Mouse (Mus musculus): Measurements from ENCODE around the gene Ankle2. TPM values are rescaled to one million over a fixed set of nuclear protein-coding genes. Genes with fewer than 3 reads are reported as not detected.

The Ankle2 gene
- 22.8 and 23.8 TPM in 2 replicates for polyA plus RNA-seq (2015; fragmentation: Nextera tagmentation; extraction: Ambion mirVana)

- ATAC-seq (ENCODE audit: low FRiP score) = peak; percentile 97
- peak within 1 kb of the TSS; percentile 95 for H3K27ac ChIP-seq
- H3K9ac ChIP-seq = peak within 1 kb of the TSS; percentile 97
- peaks cover 28% of the 10 kb centered on the region for H3K36me3 ChIP-seq
- H3K27me3 ChIP-seq = no peaks in the 10 kb centered on the region
- peak within 1 kb of the TSS; percentile 66 for H3K4me2 ChIP-seq
- H3K4me1 ChIP-seq (replicated peaks) = peaks cover 24% of the 10 kb centered on the region
- under 1% methylated on average over 71 of the region's 81 CpGs for WGBS
- H3K9me3 ChIP-seq = no peaks in the 10 kb centered on the region
- H3K4me3 ChIP-seq = peak within 1 kb of the TSS; percentile 99
These were observed at the start of gene Ankle2 for GRCm38 (mm10) chr5:110230780-110231461. Gene Ankle2 (plus strand): TSS chr5:110231004.

- 93% methylated on average over 5 of the region's 5 CpGs for WGBS
- H3K27me3 ChIP-seq = no peaks in the 10 kb centered on the region
- no peak overlapping the region for H3K27ac ChIP-seq
- H3K4me2 ChIP-seq = no peak overlapping the region
- H3K36me3 ChIP-seq = peaks cover 48% of the 10 kb centered on the region
- no peaks in the 10 kb centered on the region for H3K9me3 ChIP-seq
- no peak overlapping the region for H3K4me3 ChIP-seq
- no peak overlapping the region for H3K9ac ChIP-seq
- no peak for ATAC-seq (ENCODE audit: low FRiP score)
- H3K4me1 ChIP-seq (replicated peaks) = peaks cover 20% of the 10 kb centered on the region
These were observed 49.1 kb upstream of the Ankle2 start for GRCm38 (mm10) chr5:110181716-110182115.

- H3K4me3 ChIP-seq = no peak overlapping the region
- H3K36me3 ChIP-seq = peaks cover 84% of the 10 kb centered on the region
- WGBS = 89% methylated on average over 10 of the region's 10 CpGs
- ATAC-seq (ENCODE audit: low FRiP score) = no peak
- no peaks in the 10 kb centered on the region for H3K27me3 ChIP-seq
- no peak overlapping the region for H3K9ac ChIP-seq
- no peaks in the 10 kb centered on the region for H3K9me3 ChIP-seq
- no peaks in the 10 kb centered on the region for H3K4me1 ChIP-seq (replicated peaks)
- no peak overlapping the region for H3K27ac ChIP-seq
- no peak overlapping the region for H3K4me2 ChIP-seq
These were observed 27.5 kb upstream of the Ankle2 start for GRCm38 (mm10) chr5:110203164-110203895.

GRCm38 (mm10) chr5:110204777-110205176 is 26.0 kb upstream of the Ankle2 start:
- Histone ChIP-seq H3K4me3 (no peak overlapping the region), H3K4me2 (no peak overlapping the region), H3K27ac (no peak overlapping the region), H3K27me3 (no peaks in the 10 kb centered on the region), H3K4me1 (replicated peaks) (no peaks in the 10 kb centered on the region), H3K9ac (no peak overlapping the region), H3K9me3 (no peaks in the 10 kb centered on the region), H3K36me3 (peaks cover 94% of the 10 kb centered on the region)
- no peak for ATAC-seq (ENCODE audit: low FRiP score)
- 86% methylated on average over 6 of the region's 6 CpGs for WGBS

- H3K36me3 ChIP-seq = peaks cover 96% of the 10 kb centered on the region
- WGBS = 87% methylated on average over 2 of the region's 2 CpGs
- ATAC-seq (ENCODE audit: low FRiP score) = no peak
These were observed 19.5 kb upstream of the Ankle2 start for GRCm38 (mm10) chr5:110211312-110211711.

GRCm38 (mm10) chr5:110216780-110217179 is 14.0 kb upstream of the Ankle2 start:
- H3K27me3 ChIP-seq = no peaks in the 10 kb centered on the region
- H3K9me3 ChIP-seq = no peaks in the 10 kb centered on the region
- H3K36me3 ChIP-seq = peaks cover 97% of the 10 kb centered on the region
- no peak overlapping the region for H3K4me3 ChIP-seq
- H3K27ac ChIP-seq = no peak overlapping the region
- no peak overlapping the region for H3K4me2 ChIP-seq
- ATAC-seq (ENCODE audit: low FRiP score) = no peak
- 93% methylated on average over 3 of the region's 3 CpGs for WGBS
- no peak overlapping the region for H3K9ac ChIP-seq
- H3K4me1 ChIP-seq (replicated peaks) = no peaks in the 10 kb centered on the region

More at GRCm38 (mm10) chr5:110211312-110211711, 19.5 kb upstream of the Ankle2 start:
- Histone ChIP-seq H3K4me1 (replicated peaks) (no peaks in the 10 kb centered on the region), H3K27me3 (no peaks in the 10 kb centered on the region), H3K9me3 (no peaks in the 10 kb centered on the region), H3K27ac (no peak overlapping the region), H3K4me3 (no peak overlapping the region), H3K9ac (no peak overlapping the region), H3K4me2 (no peak overlapping the region)

GRCm38 (mm10) chr5:110220331-110220730 is 10.5 kb upstream of the Ankle2 start:
- H3K4me2 ChIP-seq = no peak overlapping the region
- 93% methylated on average over 4 of the region's 4 CpGs for WGBS
- ATAC-seq (ENCODE audit: low FRiP score) = no peak
- no peak overlapping the region for H3K27ac ChIP-seq
- no peak overlapping the region for H3K9ac ChIP-seq
- H3K4me1 ChIP-seq (replicated peaks) = no peaks in the 10 kb centered on the region
- H3K9me3 ChIP-seq = no peaks in the 10 kb centered on the region
- peaks cover 87% of the 10 kb centered on the region for H3K36me3 ChIP-seq
- no peaks in the 10 kb centered on the region for H3K27me3 ChIP-seq
- H3K4me3 ChIP-seq = no peak overlapping the region

- peaks cover 80% of the 10 kb centered on the region for H3K36me3 ChIP-seq
- H3K4me3 ChIP-seq = no peak overlapping the region
- ATAC-seq (ENCODE audit: low FRiP score) = no peak
- WGBS = 88% methylated on average over 6 of the region's 6 CpGs
- H3K27ac ChIP-seq = no peak overlapping the region
- no peaks in the 10 kb centered on the region for H3K27me3 ChIP-seq
- no peaks in the 10 kb centered on the region for H3K9me3 ChIP-seq
- no peak overlapping the region for H3K4me2 ChIP-seq
- H3K4me1 ChIP-seq (replicated peaks) = no peaks in the 10 kb centered on the region
- no peak overlapping the region for H3K9ac ChIP-seq
These were observed 8.0 kb upstream of the Ankle2 start for GRCm38 (mm10) chr5:110222757-110223156.

- Histone ChIP-seq H3K4me1 (replicated peaks) (peaks cover 4% of the 10 kb centered on the region), H3K9ac (no peak overlapping the region), H3K36me3 (peaks cover 59% of the 10 kb centered on the region), H3K4me3 (no peak overlapping the region), H3K27ac (no peak overlapping the region), H3K27me3 (no peaks in the 10 kb centered on the region), H3K4me2 (no peak overlapping the region), H3K9me3 (no peaks in the 10 kb centered on the region)
- 92% methylated on average over 3 of the region's 3 CpGs for WGBS
- no peak for ATAC-seq (ENCODE audit: low FRiP score)
These were observed 5.7 kb upstream of the Ankle2 start for GRCm38 (mm10) chr5:110225056-110225455.

GRCm38 (mm10) chr5:110227336-110227883 is 3.4 kb upstream of the Ankle2 start:
- H3K27ac ChIP-seq = no peak overlapping the region
- WGBS = 36% methylated on average over 1 of the region's 1 CpGs
- no peak overlapping the region for H3K4me2 ChIP-seq

GRCm38 (mm10) chr5:110230401-110230779 is 414 bp upstream of the Ankle2 start:
- Histone ChIP-seq H3K27me3 (no peaks in the 10 kb centered on the region), H3K36me3 (peaks cover 27% of the 10 kb centered on the region), H3K4me3 (peak overlapping the region; percentile 99), H3K9me3 (no peaks in the 10 kb centered on the region), H3K4me1 (replicated peaks) (peaks cover 24% of the 10 kb centered on the region), H3K4me2 (peak overlapping the region; percentile 66), H3K9ac (peak overlapping the region; percentile 97), H3K27ac (peak overlapping the region; percentile 95)
- peak; percentile 23; the same call in 1 of the 2 replicates for ATAC-seq (ENCODE audit: low FRiP score)
- WGBS = 10% methylated on average over 8 of the region's 8 CpGs

More at GRCm38 (mm10) chr5:110227336-110227883, 3.4 kb upstream of the Ankle2 start:
- H3K4me3 ChIP-seq = no peak overlapping the region
- H3K36me3 ChIP-seq = peaks cover 36% of the 10 kb centered on the region
- no peak overlapping the region for H3K9ac ChIP-seq
- peaks cover 16% of the 10 kb centered on the region for H3K4me1 ChIP-seq (replicated peaks)
- ATAC-seq (ENCODE audit: low FRiP score) = no peak
- H3K9me3 ChIP-seq = no peaks in the 10 kb centered on the region
- H3K27me3 ChIP-seq = no peaks in the 10 kb centered on the region

GRCm38 (mm10) chr5:110231638-110232037 is 834 bp downstream of the Ankle2 start:
- H3K9ac ChIP-seq = peak overlapping the region; percentile 97
- H3K27ac ChIP-seq = 0 out of 2 replicates have a peak overlapping the region, but pooled peaks have one; percentile 95
- no peak for ATAC-seq (ENCODE audit: low FRiP score)
- H3K4me1 ChIP-seq (replicated peaks) = peaks cover 24% of the 10 kb centered on the region
- no peaks in the 10 kb centered on the region for H3K27me3 ChIP-seq
- peaks cover 32% of the 10 kb centered on the region for H3K36me3 ChIP-seq
- H3K9me3 ChIP-seq = no peaks in the 10 kb centered on the region
- peak overlapping the region; percentile 99 for H3K4me3 ChIP-seq
- WGBS = 48% methylated on average over 13 of the region's 13 CpGs
- H3K4me2 ChIP-seq = peak overlapping the region; percentile 66
